Mouse (Mus musculus): ENCODE measurements around the gene Trim54. TPM values are rescaled to one million over a fixed set of nuclear protein-coding genes. Genes with fewer than 3 reads are reported as not detected.

Trim54 gene
- total and polyA plus RNA-seq, 3 experiments, result not detected

GRCm38 (mm10) chr5:31179766-31180630 lies 63.5 kb downstream of the Trim54 start, which contains the start of the genes Gm29609 and Gtf3c2:
Gm29609 (minus strand) TSS chr5:31179911.
Gtf3c2 (minus strand) TSS chr5:31180144.
- peak within 1 kb of the TSS; percentile 96 for H3K27ac ChIP-seq (ENCODE audit: control insufficient read depth, low read depth, low read length)
- peak; percentile 99 for DNase-seq (ENCODE audit: low read depth, low spot score)
- no peaks in the 10 kb centered on the region for H3K27me3 ChIP-seq (ENCODE audit: control insufficient read depth in 1 of 2, insufficient read depth in 2 of 2, low read length in 2 of 2)
- peaks cover 18 to 19% of the 10 kb centered on the region in 2 experiments for H3K4me1 ChIP-seq (ENCODE audit: control insufficient read depth in 1 of 2, insufficient read depth in 2 of 2, low read length in 2 of 2)
- peaks cover 41% of the 10 kb centered on the region for H3K79me2 ChIP-seq (ENCODE audit: control insufficient read depth, insufficient read depth, low read length, poor library complexity)
- no peaks in the 10 kb centered on the region for H3K9me3 ChIP-seq (replicated peaks; ENCODE audit: insufficient read depth, low read length)
- H3K4me3 ChIP-seq (ENCODE audit: control insufficient read depth in 1 of 2, insufficient read depth in 1 of 2, low read depth in 2 of 2, low read length in 2 of 2), result peak within 1 kb of the TSS; percentile 67 to 85
- H3K36me3 ChIP-seq (ENCODE audit: control insufficient read depth in 1 of 2, insufficient read depth in 2 of 2, low read length in 2 of 2), result peaks cover 7 to 33% of the 10 kb centered on the region in 2 experiments
- peak within 1 kb of the TSS; percentile 83 for H3K9ac ChIP-seq (ENCODE audit: control insufficient read depth, low read depth, low read length, poor library complexity, severe bottlenecking)
- peak; percentile 65; the same call in 1 of the 2 replicates for TF ChIP-seq CHD1 (IDR thresholded peaks at IDR 0.05; ENCODE audit: low read depth, low read length)
- TF ChIP-seq RCOR1 (IDR thresholded peaks at IDR 0.05; ENCODE audit: low read depth, low read length), result peak; percentile 40; the same call in 1 of the 2 replicates
- peak; percentile 80 for TF ChIP-seq KAT2A (conservative IDR thresholded peaks at IDR 0.05; ENCODE audit: low read depth, low read length)
- 0 out of 2 replicates have a peak, but pooled peaks have one; percentile 5 for TF ChIP-seq MEF2A (IDR thresholded peaks at IDR 0.05; ENCODE audit: extremely low read depth, insufficient replicate concordance, low read depth, low read length, poor library complexity, severe bottlenecking)
- TF ChIP-seq MAX (IDR thresholded peaks at IDR 0.05; ENCODE audit: low read length), result peak; percentile 83
- TF ChIP-seq MXI1 (IDR thresholded peaks at IDR 0.05; ENCODE audit: low read depth, low read length), result peak; percentile 94
- TF ChIP-seq POLR2AphosphoS2 (IDR thresholded peaks at IDR 0.05; ENCODE audit: low read length), result peak; percentile 96
- TF ChIP-seq GATA1 (IDR thresholded peaks at IDR 0.05; ENCODE audit: low read depth, low read length), result no peak; the same call in 1 of the 2 replicates
- peak; percentile 89 for TF ChIP-seq ELF1 (IDR thresholded peaks at IDR 0.05; ENCODE audit: low read depth, low read length)
- TF ChIP-seq POLR2AphosphoS5 (IDR thresholded peaks at IDR 0.05; ENCODE audit: borderline replicate concordance, low read depth, low read length), result peak; percentile 76; the same call in 1 of the 2 replicates
- no peak for TF ChIP-seq ZC3H11A (IDR thresholded peaks at IDR 0.05; ENCODE audit: low read depth, low read length)
- peak; percentile 91 for TF ChIP-seq SIN3A (IDR thresholded peaks at IDR 0.05; ENCODE audit: low read length)
- TF ChIP-seq NELFE (IDR thresholded peaks at IDR 0.05; ENCODE audit: low read depth, low read length), result peak; percentile 97
- peak; percentile 90 for TF ChIP-seq E2F4 (IDR thresholded peaks at IDR 0.05; ENCODE audit: borderline replicate concordance, low read depth, low read length)
- TF ChIP-seq ZMIZ1 (IDR thresholded peaks at IDR 0.05; ENCODE audit: low read depth, low read length), result peak; percentile 88
- TF ChIP-seq TAL1 (IDR thresholded peaks at IDR 0.05; ENCODE audit: low read length), result no peak
- peak; percentile 87 for TF ChIP-seq MAZ (IDR thresholded peaks at IDR 0.05; ENCODE audit: low read depth, low read length)
- TF ChIP-seq ZNF384 (IDR thresholded peaks at IDR 0.05; ENCODE audit: low read depth, low read length), result no peak
- TF ChIP-seq JUND (IDR thresholded peaks at IDR 0.05; ENCODE audit: low read depth, low read length), result 0 out of 2 replicates have a peak, but pooled peaks have one; percentile 7
- peak; percentile 91 for TF ChIP-seq HCFC1 (IDR thresholded peaks at IDR 0.05; ENCODE audit: low read depth, low read length)
- TF ChIP-seq TCF12 (IDR thresholded peaks at IDR 0.05; ENCODE audit: low read depth, low read length), result peak; percentile 37
- 0 out of 2 replicates have a peak, but pooled peaks have one; percentile 60 for TF ChIP-seq UBTF (IDR thresholded peaks at IDR 0.05; ENCODE audit: borderline replicate concordance, insufficient read depth, low read depth, low read length)
- TF ChIP-seq EP300 (IDR thresholded peaks at IDR 0.05; ENCODE audit: low read depth in 1 of 2, low read length in 2 of 2), result peak; percentile 21 to 27; a peak in 1 of 4 replicates
- peak; percentile 73 for TF ChIP-seq ETS1 (IDR thresholded peaks at IDR 0.05; ENCODE audit: low read depth, low read length)
- TF ChIP-seq POLR2A (IDR thresholded peaks at IDR 0.05; ENCODE audit: control insufficient read depth in 1 of 2, insufficient read depth in 1 of 2, low read depth in 1 of 2, low read length in 2 of 2, poor library complexity in 1 of 2), result peak; percentile 72 to 99
- TF ChIP-seq NRF1 (IDR thresholded peaks at IDR 0.05; ENCODE audit: insufficient read depth, low read depth, low read length, poor library complexity, severe bottlenecking), result peak; percentile 84
- TF ChIP-seq USF1 (IDR thresholded peaks at IDR 0.05; ENCODE audit: low read depth, low read length), result peak; percentile 19; the same call in 1 of the 2 replicates
- TF ChIP-seq RAD21 (IDR thresholded peaks at IDR 0.05; ENCODE audit: low read depth, low read length), result no peak
- TF ChIP-seq TBP (IDR thresholded peaks at IDR 0.05; ENCODE audit: low read depth, low read length), result peak; percentile 88
- peak; percentile 75 for TF ChIP-seq MYC (IDR thresholded peaks at IDR 0.05; ENCODE audit: low read depth, low read length)
- no peak; the same call in 1 of the 2 replicates for TF ChIP-seq CHD2 (IDR thresholded peaks at IDR 0.05; ENCODE audit: low read length)
- TF ChIP-seq CTCF (IDR thresholded peaks at IDR 0.05 in 2 of 3, conservative IDR thresholded peaks at IDR 0.05 in 1 of 3; ENCODE audit: control insufficient read depth in 1 of 3, insufficient read depth in 1 of 3, low read depth in 2 of 3, low read length in 3 of 3, poor library complexity in 1 of 3, severe bottlenecking in 1 of 3), result no peak; a peak in 1 of 6 replicates
- TF ChIP-seq GABPA (IDR thresholded peaks at IDR 0.05; ENCODE audit: low read depth, low read length), result no peak
